Mouse (Mus musculus) liver, postnatal 0 days (tissue): ENCODE data around the gene Coq9. TPM values are rescaled to one million over a fixed set of nuclear protein-coding genes. Genes with fewer than 3 reads are reported as not detected.

Source experiments
- ATAC-seq: fragments of 200-750 bp; cut with Nextera tagmentation; 2 replicates; pipeline ENCODE4 v1.8.0; 2017; ENCODE audit warnings: mild to moderate bottlenecking, moderate library complexity
- DNase-seq: peaks from one replicate; pipeline ENCODE4 v3.0.0-alpha.2; 2016
- H3K27ac ChIP-seq: fragments of 300-500 bp; sonication (generic); 2 replicates; pipeline ENCODE4 v1.5.1; 2014; ENCODE audit warnings: antibody characterized with exemption, moderate library complexity, mild to moderate bottlenecking, low read depth
- H3K27me3 ChIP-seq: fragments of 300-500 bp; sonication (generic); 2 replicates; pipeline ENCODE4 v1.6.1; 2014; ENCODE audit warnings: low read length, control low read depth, mixed read lengths; ENCODE audit not compliant: insufficient read depth
- H3K36me3 ChIP-seq: fragments of 300-500 bp; sonication (generic); replicated peaks from 2 replicates; pipeline ENCODE4 v1.6.1; 2014; ENCODE audit warnings: mild to moderate bottlenecking, control low read depth, low read length, moderate library complexity, mixed read lengths; ENCODE audit not compliant: insufficient read depth
- H3K4me1 ChIP-seq: fragments of 300-500 bp; sonication (generic); 2 replicates; pipeline ENCODE4 v1.6.1; 2014; ENCODE audit warnings: antibody characterized with exemption, mild to moderate bottlenecking, control low read depth; ENCODE audit not compliant: insufficient read depth
- H3K4me2 ChIP-seq: fragments of 300-500 bp; sonication (generic); 2 replicates; pipeline ENCODE4 v1.6.1; 2014; ENCODE audit warnings: low read depth, mild to moderate bottlenecking, low read length, moderate library complexity, mixed read lengths
- H3K4me3 ChIP-seq: fragments of 300-500 bp; sonication (generic); 2 replicates; pipeline ENCODE4 v1.5.1; 2014; ENCODE audit warnings: low read depth, low read length
- H3K9ac ChIP-seq: fragments of 300-500 bp; sonication (generic); replicated peaks from 2 replicates; pipeline ENCODE4 v1.6.1; 2014; ENCODE audit warnings: mild to moderate bottlenecking, moderate library complexity
- H3K9me3 ChIP-seq: fragments of 300-500 bp; sonication (generic); 2 replicates; pipeline ENCODE4 v1.6.1; 2016; ENCODE audit warnings: mild to moderate bottlenecking, control low read depth, low read length, mixed read lengths
- CTCF ChIP-seq: sonication (generic); IDR thresholded peaks from 2 replicates; pipeline ENCODE4 v1.5.1; 2016; ENCODE audit warnings: antibody characterized with exemption, low read depth
- EP300 ChIP-seq: IDR thresholded peaks from 2 replicates; pipeline ENCODE4 v1.6.1; 2016; ENCODE audit warnings: antibody characterized with exemption, low read depth, mild to moderate bottlenecking
- WGBS: fragments of 180-500 bp; shearing (Covaris S2); extraction: QIAGEN DNeasy Blood & Tissue Kit; methylation state at CpG from one replicate; pipeline ENCODE4 v1.1.7; 2014; ENCODE audit not compliant: insufficient replicate concordance; 5-methylcytosine and 5-hydroxymethylcytosine counted together
- polyA plus RNA-seq: library from polyadenylated mRNA; unstranded; fragments of >200 nt; fragmentation: Nextera tagmentation; extraction: Ambion mirVana; gene quantifications from 2 replicates; pipeline ENCODE4 v1.2.1, GENCODE M21; 2015

Gene Coq9
- polyA plus RNA-seq, 1 experiment from 2014 or later, result 66.1 TPM

GRCm38 (mm10) chr8:94900617-94901016 lies 62.5 kb downstream of the Coq9 start:
- Histone ChIP-seq H3K27me3 (no peaks in the 10 kb centered on the region), H3K9me3 (no peaks in the 10 kb centered on the region), H3K4me3 (no peak overlapping the region), H3K9ac (no peak overlapping the region), H3K4me2 (no peak overlapping the region), H3K36me3 (no peaks in the 10 kb centered on the region), H3K27ac (no peak overlapping the region), H3K4me1 (peaks cover 38% of the 10 kb centered on the region)
- no peak for ATAC-seq
- no peak for DNase-seq
- WGBS, result 34% methylated on average over 6 of the region's 6 CpGs
- TF ChIP-seq CTCF, result no peak
- no peak for TF ChIP-seq EP300

GRCm38 (mm10) chr8:94901031-94901430 lies 62.9 kb downstream of the Coq9 start:
- peak overlapping the region; percentile 13; the same call in 1 of the 2 replicates for H3K27ac ChIP-seq
- H3K9ac ChIP-seq, result no peak overlapping the region
- no peaks in the 10 kb centered on the region for H3K9me3 ChIP-seq
- ATAC-seq (no peak), DNase-seq (no peak)
- peaks cover 38% of the 10 kb centered on the region for H3K4me1 ChIP-seq
- no peaks in the 10 kb centered on the region for H3K36me3 ChIP-seq
- no peak for TF ChIP-seq EP300
- no peak for TF ChIP-seq CTCF
- H3K27me3 ChIP-seq, result no peaks in the 10 kb centered on the region
- WGBS, result 22% methylated on average over 5 of the region's 5 CpGs
- H3K4me2 ChIP-seq, result no peak overlapping the region
- H3K4me3 ChIP-seq, result no peak overlapping the region

GRCm38 (mm10) chr8:94903709-94904108 lies 65.6 kb downstream of the Coq9 start:
- no peak for TF ChIP-seq CTCF
- no peak for TF ChIP-seq EP300
- Histone ChIP-seq H3K4me2 (no peak overlapping the region), H3K9ac (no peak overlapping the region), H3K9me3 (no peaks in the 10 kb centered on the region), H3K4me1 (peaks cover 25% of the 10 kb centered on the region), H3K4me3 (no peak overlapping the region), H3K27ac (no peak overlapping the region), H3K27me3 (no peaks in the 10 kb centered on the region), H3K36me3 (no peaks in the 10 kb centered on the region)
- ATAC-seq, result no peak
- DNase-seq, result no peak
- 82% methylated on average over 12 of the region's 12 CpGs for WGBS

Other genes with a start within 250 kb of the Coq9 start
- gene Rspry1, start 236.4 kb upstream of the Coq9 start, polyA plus RNA-seq, result 10.2 and 11.1 TPM in 2 replicates
- 23.6 and 24.2 TPM in 2 replicates for gene Fam192a, start 236.3 kb upstream of the Coq9 start, polyA plus RNA-seq
- gene Arl2bp, start 171.7 kb upstream of the Coq9 start, polyA plus RNA-seq, result 20.8 and 21.3 TPM in 2 replicates
- gene Pllp, start 142.0 kb upstream of the Coq9 start, polyA plus RNA-seq, result 2.5 and 3.1 TPM in 2 replicates
- 0.07 and 0.28 TPM in 2 replicates for gene Ccl22, start 92.7 kb upstream of the Coq9 start, polyA plus RNA-seq
- 0.47 and 0.79 TPM in 2 replicates for gene Cx3cl1, start 66.3 kb upstream of the Coq9 start, polyA plus RNA-seq
- gene Ccl17, start 27.9 kb upstream of the Coq9 start, polyA plus RNA-seq, result 0.31 TPM in 1 of 2 replicates, not detected in the other
- gene Ciapin1, start within 50 bp of the Coq9 start, polyA plus RNA-seq, result 36.5 and 39.4 TPM in 2 replicates
- 50.6 and 52.1 TPM in 2 replicates for gene Polr2c, start 19.1 kb downstream of the Coq9 start, polyA plus RNA-seq
- gene Dok4, start 38.0 kb downstream of the Coq9 start, polyA plus RNA-seq, result 3.5 and 4.5 TPM in 2 replicates
- gene Ccdc102a, start 79.8 kb downstream of the Coq9 start, polyA plus RNA-seq, result 1.3 and 1.5 TPM in 2 replicates
- gene Adgrg5, start 85.4 kb downstream of the Coq9 start, polyA plus RNA-seq, result 0.13 and 0.18 TPM in 2 replicates
- 34.0 and 35.4 TPM in 2 replicates for gene Adgrg1, start 136.4 kb downstream of the Coq9 start, polyA plus RNA-seq
- gene Adgrg3, start 179.4 kb downstream of the Coq9 start, polyA plus RNA-seq, result 8.9 and 9.6 TPM in 2 replicates
- gene Drc7, start 216.8 kb downstream of the Coq9 start, polyA plus RNA-seq, result 0.21 and 0.28 TPM in 2 replicates
- gene Katnb1, start 242.9 kb downstream of the Coq9 start, polyA plus RNA-seq, result 4.7 and 5.1 TPM in 2 replicates